Mouse (Mus musculus) lung, adult 18-20 months (tissue): ENCODE measurements around the gene Nhlrc2.

Source experiments
- DNase-seq, 2 experiments: peaks; one replicate each; pipeline ENCODE4 v3.0.0; 2022; ENCODE audit warnings: mixed read lengths in 2 of 2

Gene Nhlrc2

DNA sequence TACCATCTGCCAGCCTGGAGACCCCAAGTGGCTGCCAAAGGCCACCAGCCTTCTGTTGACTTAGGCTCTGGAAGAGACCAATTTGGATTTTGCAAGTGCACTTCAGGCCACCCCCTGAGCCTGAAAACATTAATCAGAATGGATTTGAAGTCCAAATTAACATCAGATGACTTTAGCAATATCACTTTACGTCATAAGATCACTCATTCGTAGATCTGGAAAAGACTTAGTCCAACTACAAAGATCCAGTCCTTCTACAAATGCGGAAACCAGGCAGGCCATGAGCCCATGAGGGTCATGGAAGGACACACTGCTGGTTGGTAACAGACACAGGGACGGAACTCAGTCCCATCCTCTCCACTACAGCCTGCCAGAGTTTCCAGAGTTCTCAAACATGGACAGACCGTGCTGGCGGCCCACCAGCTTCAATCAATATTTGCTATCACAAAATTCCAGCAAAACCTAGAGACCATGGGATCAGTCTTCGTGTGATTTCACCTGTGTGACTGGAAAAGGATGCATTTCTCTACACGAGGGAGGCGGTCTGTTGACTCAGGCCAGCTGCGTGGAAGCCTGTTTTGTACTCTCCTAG lies 79.9 kb downstream of the Nhlrc2 start:
- no peak for DNase-seq

DNA sequence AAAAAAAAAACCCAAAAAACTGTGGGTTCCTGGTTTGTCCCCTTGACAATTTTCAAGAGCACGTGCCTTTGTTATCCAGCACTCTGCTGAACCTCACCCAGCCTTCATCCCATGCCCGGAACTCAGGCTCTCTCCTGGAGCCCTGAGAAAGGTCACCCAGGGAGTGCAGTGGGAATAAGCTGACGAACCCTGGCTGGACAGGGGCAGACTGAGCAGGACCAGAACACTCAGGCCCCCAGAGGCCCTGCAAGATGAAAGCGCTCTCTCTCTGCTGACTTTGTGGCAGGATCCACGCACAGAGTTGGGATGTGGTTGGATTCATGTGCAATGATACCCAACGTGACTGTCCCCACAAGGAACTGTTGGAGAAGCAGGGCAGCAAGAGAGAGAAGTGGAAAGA lies 81.6 kb downstream of the Nhlrc2 start:
- DNase-seq, result no peak

DNA sequence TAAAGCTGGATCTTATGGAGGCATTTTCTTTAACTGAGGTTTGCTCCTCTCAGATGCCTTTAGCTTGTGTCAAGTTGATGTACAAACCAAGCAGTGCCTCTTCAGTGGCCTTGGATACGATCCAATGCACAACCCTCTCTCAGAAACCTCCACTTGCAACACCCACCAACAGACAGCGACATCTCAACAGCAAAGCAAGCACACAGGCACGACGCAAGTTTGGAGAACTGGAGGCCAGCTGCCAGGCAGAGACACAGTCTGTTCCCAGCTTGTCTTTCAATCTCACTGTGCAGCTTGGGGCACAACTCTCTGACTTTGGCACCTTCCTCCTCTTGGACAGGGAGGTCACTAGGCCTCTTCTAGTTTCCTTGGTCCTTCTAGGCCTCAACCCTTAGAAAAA lies 83.0 kb downstream of the Nhlrc2 start:
- DNase-seq, result peak; percentile 53 to 73

DNA sequence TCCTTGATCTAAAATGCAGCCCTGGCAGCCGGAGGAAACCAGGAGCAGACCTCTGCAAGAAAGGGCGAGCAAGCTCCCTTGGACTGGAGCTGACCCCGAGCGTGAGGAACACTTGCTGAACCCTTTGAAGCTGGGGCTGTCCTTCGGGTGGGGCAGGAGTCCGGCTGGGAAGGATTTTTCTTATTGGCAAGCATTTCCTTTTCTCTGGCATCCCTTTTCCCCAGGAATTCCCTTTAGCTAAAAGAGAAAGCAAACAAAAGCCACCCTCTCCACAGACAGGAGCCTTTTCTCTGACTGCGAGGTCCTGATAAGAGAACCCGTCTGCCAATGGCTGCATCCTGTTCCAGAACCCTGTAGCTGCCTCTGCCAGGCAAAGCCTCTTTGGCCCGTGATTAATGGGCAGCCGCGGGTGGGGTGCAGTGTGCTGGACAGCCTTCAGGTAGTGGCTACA lies 83.4 kb downstream of the Nhlrc2 start:
- DNase-seq, result peak; percentile 77 to 86

DNA sequence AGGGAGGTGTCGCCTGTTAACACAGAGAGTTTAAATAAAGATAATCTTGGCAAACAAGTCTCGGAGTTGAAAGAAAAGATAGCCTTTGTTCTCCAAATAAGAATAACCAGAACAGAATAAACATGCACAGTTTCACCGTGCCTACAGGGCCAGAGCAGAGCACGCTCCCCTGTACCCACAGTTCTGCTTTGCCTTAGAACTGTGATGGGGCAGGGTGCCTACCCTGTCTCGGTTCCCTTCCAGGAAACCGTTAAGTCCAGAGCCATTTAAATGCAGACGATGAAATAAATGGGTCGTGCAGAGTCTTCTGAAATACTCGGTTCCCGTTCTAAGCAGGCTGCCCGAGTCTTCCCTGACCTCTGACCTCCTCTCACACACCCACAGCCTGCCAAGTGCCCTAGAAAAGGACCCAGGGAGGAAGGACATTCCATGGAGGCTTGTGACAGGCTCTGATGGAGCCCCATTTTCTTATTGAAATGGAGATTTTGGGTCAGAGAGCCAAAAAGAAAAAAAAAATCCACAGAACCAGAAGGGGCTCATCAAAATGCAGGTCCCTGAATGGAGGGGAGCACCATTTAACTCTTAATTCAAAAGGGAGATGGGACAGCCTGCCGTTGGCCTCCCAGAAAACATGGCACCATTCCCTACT lies 89.1 kb downstream of the Nhlrc2 start:
- peak; percentile 34 to 44 for DNase-seq

DNA sequence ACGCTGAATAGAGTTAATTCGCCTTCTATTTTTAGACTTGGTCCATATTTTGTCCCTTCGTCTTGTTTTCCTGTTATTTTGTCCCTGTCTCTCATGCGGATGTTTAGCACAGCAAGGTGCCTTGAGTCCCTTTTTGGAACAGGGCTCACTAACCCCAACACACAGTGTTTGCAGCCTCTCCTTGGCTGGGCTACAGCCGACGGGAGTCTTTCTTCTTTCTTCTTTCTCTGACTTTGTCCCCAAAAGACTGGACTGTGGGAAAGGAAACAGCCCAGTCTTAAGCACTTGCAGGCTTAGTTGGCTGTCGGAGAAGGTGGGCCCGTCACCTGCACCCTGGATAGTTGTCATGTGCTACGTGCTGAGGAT lies 89.6 kb downstream of the Nhlrc2 start:
- DNase-seq, result no peak

DNA sequence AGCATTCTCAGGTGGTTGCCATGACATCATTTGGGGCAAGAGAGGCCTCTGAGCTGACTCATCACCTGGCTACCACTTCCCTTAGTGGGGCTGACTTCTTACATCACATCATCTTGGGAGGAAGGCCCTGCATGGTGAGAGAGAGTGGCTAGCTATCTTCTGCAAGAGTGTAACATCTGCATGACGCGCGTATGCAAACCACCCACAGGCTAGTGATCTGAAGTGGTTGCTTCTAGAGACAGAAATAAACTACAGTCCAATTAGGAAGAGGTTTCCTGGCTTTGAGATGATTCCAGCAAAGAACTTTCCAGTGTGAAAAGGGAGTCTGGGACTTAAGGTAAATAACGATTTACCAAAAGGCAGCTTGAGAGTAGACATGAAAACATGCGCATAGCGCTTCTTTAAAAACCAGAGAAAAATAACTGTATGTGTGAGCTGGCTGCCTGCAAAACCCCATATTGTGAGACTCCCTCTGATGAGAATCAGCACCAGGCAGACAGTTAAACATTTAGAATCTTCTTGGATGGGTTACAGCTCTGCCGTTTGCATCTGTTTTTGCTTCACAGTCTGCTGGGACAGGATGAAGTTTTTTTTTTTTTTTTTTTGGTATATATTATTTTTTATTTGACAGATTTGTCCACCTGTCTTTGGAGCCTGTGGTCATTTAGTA lies 99.5 kb downstream of the Nhlrc2 start:
- no peak for DNase-seq

DNA sequence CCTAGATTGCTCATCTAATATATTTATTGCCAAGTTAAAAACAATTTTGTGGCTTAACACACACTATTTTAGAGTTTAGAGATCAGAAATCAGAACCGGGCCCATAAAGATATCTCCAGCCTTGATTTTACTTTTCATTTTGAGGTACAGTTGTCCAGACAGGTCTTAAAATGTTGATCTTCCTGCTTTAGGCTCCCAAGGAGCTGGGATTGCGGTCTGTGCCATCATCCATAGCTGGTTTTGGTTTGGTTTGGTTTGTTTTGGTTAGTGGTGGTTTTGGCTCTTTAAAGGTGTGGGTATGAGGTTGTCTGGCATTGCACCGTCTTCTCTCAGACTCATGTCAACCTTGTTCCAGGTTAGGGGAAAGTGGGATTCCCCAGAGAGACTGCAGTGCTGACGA lies 103.2 kb downstream of the Nhlrc2 start:
- DNase-seq, result no peak

DNA sequence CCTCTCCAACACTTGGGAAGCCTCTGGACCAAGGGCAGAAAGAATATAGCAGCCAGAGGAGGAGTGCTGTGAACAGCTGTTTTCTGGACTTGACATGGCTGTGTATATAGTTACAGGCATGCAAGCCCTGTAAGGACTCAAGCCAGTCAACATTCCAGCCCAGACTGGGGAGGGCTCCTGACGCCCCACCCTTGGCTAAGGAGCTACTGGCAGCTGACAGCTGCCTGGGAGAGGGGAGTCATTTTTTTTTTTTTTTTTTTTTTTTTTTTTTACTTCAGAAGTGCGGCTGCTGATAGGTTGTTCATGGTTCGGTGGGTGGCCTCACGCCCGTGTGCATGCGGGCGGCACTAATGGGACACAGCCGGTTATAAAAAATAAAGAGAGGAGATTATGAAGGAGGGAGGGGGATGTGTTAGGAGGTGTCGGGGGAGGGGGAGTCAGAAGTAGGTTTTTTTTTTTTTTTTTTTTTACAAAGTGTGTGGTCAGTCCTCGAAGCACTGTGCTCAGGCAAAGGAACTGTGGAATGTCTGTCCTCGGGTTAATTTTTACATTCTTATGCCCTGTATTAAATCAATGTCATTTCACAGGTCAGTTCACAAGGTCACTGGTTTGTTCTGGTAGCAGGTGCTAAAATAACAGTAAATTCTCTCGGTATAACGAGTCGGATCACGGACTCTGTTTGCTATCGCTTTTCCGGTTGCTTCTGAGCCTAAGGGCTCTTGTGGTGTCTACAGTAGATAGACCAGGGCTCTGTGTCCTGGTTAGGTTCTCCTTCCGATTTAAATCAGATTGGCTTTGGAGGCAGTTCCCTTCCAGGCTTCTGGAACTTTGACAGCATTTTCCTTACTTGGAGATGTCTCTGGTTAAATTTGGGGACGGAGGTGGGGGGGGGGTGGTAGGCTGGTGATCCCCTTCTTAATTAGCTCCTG lies 104.2 kb downstream of the Nhlrc2 start:
- peak; percentile 70 to 74 for DNase-seq
